17 mouse cellular contexts compared by ENCODE assay signal in genomic region chr7:56066634-56067033, GRCm38 (mm10).
"Had no signal": no experiment of that assay in that cellular context is flagged by ENCODE, and none has a peak within 500 bp of the region (broad histone marks: within the 10 kb centered on the region; RNA-seq: fewer than 3 reads in every experiment).

No protein-coding gene starts in this region.

- H3K4me1 ChIP-seq: intestine, embryonic 15.5 days; limb, embryonic 10.5 days; limb, embryonic 13.5 days; stomach, embryonic 15.5 days had no signal

- ATAC-seq: intestine, embryonic 15.5 days had no signal

- DNase-seq: kidney, adult 2 months; kidney, postnatal 25 days; layer of hippocampus, adult 9-11 months; lung, adult 2 months; lung, postnatal 14 days; lung, postnatal 4 days; midbrain, embryonic 14.5 days; spleen, adult 18-20 months; thymus, adult 18-20 months; thymus, postnatal 14 days had no signal

- H3K27me3 ChIP-seq: intestine, embryonic 15.5 days; limb, embryonic 13.5 days; stomach, embryonic 15.5 days had no signal

- H3K4me3 ChIP-seq: intestine, embryonic 15.5 days; layer of hippocampus, adult 2 months; limb, embryonic 10.5 days; limb, embryonic 13.5 days; stomach, embryonic 15.5 days had no signal

- H3K4me2 ChIP-seq: intestine, embryonic 15.5 days; limb, embryonic 13.5 days; midbrain, embryonic 11.5 days; stomach, embryonic 15.5 days had no signal

- H3K27ac ChIP-seq: intestine, embryonic 15.5 days; kidney, postnatal 0 days; limb, embryonic 10.5 days; limb, embryonic 13.5 days; stomach, embryonic 15.5 days had no signal

- H3K9me3 ChIP-seq: intestine, embryonic 15.5 days; limb, embryonic 10.5 days; limb, embryonic 13.5 days; stomach, embryonic 15.5 days had no signal

- H3K36me3 ChIP-seq: stomach, embryonic 15.5 days had no signal

- H3K9ac ChIP-seq: intestine, embryonic 15.5 days; limb, embryonic 13.5 days; stomach, embryonic 15.5 days had no signal
